Mouse (Mus musculus): Measurements from ENCODE around the gene Agpat3. TPM values are rescaled to one million over a fixed set of nuclear protein-coding genes. Genes with fewer than 3 reads are reported as not detected.
A peak's percentile ranks its signal among the peaks of the same experiment; 100 is the strongest.

The Agpat3 gene
- total RNA-seq, 2 experiments from 2014 or later, result 247 to 258 TPM

DNA sequence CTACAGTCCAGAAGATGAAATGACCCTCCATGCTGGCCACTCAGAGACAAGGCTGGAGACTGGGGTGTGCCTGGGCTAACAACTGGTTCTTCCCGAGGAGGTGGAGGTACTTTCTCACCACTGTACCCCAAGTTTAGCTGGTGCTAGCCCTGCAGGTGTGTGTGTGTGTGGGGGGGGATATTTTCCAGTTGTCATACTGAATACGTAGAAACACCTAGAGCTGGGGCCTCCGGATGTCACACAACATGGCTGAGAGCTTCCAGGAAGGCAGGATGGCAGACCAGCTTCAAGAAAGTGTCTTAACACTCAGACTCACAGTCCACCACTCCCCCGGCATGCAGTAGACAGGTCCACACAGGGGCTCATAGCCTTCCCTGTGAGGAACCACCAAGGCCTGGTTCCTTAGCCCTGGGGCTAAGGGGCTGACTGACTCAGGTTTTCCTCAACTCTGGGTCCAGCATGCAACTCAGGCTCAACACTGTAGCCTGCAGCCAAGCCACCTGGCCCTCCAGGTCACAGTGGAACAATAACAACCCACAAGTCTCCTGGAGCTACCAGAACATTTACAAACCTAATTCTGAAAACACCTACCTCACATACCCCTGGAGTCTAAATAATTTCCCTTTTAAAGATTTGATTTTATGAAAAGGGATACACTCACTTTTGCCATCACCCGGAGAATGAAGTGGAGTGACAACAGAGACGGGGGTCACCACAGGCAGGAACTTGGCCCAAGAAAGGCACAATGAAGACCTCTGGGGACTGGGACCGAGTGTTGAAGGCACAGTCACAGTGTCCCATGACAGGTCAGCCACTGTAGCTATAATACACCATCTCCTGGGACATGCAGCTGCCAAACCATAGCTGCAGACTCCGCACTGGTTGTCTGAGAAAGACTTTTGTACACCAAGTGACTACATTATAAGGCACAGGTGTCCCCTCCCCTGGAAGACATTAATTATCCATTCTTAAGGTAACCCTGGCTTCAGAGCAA, 53.3 kb downstream of the Agpat3 start:
- DNase-seq (ENCODE audit: low spot score in 2 of 2), result no peak

DNA sequence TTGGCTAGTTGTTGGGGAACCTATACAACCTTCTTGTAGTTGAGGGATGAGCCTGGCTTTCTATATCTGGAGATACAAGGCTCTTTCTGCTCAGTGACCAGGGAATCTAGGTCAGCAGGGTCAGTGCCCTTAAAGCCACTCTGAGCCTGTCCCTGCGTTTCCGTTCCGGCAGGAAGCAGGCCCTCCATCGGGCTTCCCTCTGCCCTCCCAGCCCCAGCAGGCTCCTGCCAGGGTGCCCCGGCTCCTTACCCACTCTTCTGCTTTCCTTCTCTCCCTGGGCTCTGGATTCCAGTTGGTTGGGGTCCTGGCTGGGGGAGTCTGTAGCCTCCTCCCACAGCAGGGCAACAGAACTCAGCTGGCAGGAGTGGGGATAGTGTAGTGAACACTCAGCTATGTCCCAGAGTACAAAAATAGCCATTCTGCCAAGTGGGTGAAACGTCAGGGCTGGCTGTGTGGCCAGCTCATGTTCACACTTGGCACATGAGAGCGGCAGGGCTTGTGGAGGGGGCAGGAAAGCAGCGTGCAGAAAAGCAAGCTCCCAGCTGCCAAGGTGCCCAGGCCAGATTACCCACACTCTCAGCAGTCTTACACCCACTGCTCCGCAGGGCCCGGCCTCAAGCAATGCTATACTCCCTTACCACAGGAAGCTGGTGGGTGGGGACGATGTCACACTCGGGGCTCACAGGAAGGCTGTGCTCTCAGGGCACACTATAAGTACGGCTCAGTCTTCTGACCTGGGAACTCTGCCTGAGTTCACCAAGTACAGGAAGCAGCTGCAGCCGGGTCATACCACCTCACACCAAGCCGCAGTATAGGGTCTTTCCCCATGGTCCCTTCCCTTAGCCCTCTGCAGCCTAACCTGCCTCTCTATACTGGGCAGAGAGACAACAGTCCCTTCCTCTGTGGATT, 54.5 kb downstream of the Agpat3 start:
- DNase-seq (ENCODE audit: low spot score in 2 of 2), result peak; percentile 63 to 64

DNA sequence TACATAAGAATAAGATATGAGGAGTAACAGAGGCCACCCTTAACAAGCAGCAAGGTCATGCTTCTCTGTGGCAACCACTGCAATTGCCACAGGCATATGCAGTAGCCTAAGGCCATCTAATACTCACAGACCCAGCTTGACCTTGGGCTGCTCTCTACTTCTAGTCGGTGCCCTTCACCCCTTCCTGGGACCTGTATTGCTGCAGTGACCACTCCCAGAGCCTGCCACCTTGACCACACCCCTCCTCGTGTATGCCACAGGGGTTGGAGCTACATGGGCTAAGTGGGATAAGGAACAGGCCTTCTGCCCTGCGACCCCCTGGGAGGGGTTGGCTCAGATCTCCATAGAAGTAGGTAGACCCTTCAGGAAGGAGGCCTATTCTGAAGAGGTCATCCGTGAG, 55.3 kb downstream of the Agpat3 start:
- no peak for DNase-seq (ENCODE audit: low spot score in 2 of 2)

DNA sequence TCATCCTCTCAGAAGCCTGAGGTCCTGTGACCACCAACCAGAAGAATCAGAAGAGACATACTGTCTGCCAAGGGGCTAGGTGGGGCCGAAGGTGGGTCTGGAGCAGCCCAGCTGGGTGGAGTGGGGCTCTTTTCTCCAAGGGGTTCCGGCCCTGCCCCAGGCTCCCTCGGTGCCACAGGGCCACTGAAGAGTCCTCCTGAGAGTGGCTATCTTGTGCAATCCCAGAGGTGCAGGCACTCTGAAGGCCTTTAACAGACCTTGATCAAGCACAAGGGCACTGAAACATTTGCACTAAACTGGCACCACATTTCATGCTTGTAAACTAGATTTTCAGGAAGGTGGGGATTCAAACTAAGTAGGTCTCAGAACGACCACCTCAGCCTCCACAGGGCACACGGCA, 55.9 kb downstream of the Agpat3 start:
- no peak for DNase-seq (ENCODE audit: low spot score in 2 of 2)

DNA sequence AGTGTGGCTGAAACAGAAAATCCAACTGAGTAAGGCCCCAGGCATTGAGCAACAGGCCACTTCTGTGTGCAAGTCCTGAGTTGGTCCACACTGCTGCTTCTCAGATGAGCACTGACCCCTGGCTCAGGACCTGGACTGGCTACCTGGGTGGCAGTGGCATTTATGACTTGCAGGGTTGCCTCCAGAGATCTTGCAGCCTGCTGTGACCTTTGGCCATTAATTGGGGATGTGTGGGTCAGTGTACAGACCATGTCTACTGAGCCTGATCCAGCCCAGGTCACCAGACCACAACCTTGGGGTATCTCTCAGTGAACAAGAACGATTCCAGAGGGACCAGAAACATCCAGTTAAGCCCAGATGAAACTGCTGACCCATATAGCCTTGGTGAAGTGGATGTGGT, 58.7 kb downstream of the Agpat3 start:
- DNase-seq (ENCODE audit: low spot score in 2 of 2), result no peak

DNA sequence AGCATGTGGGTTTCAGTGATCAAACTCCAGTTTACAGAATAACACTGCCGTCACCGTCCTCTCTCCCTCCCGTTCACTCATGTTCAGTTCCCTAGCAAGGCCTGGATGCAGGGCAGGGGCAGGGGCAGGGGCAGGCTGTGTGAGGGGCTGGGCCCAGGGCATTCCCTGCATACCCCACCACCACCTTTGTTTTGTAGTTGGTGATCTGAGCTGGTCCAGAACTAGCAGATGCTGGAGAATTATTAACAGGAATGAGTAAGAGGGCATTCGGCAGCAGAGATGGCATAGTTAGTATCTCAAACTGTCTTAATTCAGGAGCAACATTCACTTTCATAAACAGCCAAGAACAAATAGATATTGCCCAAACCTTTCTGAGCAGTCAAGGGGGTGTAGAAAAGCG, 59.9 kb downstream of the Agpat3 start:
- DNase-seq (ENCODE audit: low spot score in 2 of 2), result no peak

DNA sequence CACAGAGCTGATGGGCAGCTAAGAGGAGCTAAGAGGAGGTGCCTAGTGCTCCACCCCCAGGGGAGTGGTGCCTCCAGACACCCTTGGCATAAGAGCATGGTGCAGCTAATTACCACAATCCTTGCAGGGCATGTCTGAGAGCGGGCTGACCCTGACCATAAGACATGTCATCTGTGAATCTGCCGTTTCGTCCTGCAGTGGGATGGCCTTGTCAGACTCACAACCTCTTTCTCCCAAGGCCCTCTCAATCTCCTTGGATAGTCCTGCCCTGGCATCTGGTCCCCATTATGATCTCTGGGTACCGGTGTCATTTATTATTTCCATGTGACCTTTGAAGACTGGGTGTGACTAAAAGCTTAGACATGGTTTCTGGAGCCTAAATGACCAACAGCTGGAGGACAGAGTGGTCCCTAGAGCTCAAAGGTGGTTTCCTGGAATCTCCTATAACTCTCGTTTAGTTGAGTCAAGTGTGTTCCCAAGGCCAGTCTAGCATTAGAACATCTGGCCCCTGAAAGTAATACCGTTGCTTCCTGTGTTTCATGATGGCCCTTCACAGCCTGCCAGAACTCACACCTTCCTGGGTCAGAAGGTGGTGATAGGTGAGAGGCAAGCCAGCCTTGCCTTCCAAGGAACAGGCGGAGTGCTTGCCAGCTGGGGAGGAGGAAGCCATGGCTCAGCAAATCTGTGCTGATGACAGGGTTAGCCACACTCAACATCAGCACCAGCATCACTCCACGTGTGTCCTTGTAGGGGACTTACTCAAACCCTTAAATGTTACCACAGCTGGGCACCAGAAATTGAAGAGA, 61.4 kb downstream of the Agpat3 start:
- DNase-seq (ENCODE audit: low spot score in 2 of 2), result no peak

DNA sequence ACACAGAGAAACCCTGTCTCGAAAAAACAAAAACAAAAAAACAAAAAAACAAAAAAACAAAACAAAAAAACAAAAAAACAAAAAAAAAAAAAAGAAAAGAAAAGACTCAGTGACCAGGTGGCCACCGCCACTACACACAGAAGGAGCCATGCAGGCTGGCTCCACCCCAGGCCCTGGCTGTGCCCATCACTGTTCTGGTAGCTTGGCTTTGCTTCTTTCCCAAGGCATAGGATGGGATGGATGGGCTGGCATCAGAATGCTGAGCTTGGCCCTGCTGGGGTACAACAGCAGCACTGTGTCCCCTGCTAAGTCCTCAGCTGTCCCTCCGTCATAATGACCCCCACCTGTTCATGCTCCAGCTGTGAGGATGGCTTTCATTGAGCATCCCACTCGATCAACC, 63.4 kb downstream of the Agpat3 start:
- no peak for DNase-seq (ENCODE audit: low spot score in 2 of 2)

DNA sequence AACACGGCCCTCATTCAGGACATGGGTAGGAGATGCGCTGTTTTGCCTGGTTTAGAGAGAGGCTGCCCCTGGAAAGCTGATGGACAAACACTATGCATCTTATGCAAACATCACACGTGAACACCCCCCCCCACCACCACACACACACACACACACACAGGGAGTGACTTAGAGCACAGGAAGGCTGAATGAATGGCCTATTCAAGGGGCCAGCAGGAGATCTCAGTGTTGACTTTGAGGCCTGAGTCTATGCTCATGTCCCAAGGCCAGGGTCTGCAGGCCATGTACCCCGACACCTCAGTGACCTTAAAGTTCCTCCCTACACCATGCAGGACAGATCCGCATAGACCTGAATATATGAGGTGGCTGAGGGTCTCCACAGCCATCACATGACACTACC, 64.2 kb downstream of the Agpat3 start:
- no peak for DNase-seq (ENCODE audit: low spot score in 2 of 2)

DNA sequence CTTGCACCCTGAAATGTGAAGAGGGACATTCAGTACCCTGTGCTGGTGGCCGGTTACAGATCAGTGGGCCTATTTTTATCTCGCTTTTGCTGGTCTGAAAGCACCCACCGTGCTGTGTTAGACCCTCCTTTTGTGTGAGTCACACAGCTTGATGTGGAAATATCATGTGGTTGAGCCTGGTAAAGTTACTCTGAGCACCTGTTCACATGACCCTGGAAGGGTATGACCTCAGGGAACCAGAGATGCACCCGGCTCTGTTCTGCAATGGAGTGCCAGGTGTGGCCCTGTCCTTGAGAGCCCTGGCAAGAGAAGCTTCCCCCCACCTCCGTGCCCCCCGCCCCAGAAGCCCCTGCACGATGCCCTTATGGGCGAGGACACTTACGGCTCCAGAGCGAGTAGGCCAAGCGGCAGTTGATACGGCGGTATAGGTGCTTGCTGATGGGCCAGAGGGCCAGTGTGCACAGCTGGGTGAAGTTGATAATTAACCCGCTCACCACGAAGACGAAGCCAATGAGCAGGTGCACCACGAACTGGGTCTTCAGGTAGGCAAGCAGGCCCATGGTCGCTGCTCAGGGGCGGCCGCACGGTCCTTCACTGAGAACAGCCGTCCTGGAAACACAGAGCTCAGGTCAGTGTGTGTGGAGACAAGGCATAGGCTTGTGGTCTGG, 64.7 kb downstream of the Agpat3 start:
- no peak for DNase-seq (ENCODE audit: low spot score in 2 of 2)

DNA sequence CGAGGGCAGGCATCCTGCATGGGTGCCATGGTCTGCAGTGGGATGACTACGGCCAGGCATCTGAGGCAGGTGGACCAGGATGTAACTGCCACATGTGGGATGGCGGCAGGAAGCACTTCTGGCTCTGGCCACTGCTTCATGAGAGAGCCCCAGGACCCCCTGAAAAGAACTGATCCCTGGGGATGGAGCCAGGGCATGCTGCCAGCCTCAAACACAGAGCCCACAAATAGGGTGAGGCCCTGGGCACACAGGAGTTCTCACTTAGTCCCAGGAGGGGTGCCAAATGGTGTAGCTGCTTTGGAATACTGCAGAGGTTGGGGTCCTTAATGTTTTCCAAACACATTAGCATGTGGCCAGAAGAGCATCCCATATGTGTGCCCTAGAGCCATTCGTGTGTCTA, 66.3 kb downstream of the Agpat3 start:
- DNase-seq (ENCODE audit: low spot score in 2 of 2), result peak; percentile 23 to 45

DNA sequence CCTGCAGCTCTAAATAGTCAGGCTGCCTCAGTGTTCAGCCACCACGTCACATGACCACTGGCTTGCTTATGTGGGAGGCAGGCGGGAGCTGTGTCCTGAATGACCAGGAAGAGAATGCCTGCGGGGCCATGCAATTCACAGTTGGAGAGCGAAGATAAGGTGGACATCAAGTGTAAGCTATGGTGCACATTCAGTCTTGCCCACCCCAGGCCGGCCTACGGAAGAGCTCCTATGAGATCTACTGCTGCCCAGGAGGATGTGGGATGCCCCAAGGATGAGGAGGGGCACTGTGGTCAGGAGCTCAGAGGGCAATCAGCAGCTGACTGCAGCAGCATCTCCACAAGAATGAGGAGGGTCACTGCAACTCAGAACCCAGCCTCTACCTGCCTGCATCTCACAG, 66.9 kb downstream of the Agpat3 start:
- no peak for DNase-seq (ENCODE audit: low spot score in 2 of 2)

DNA sequence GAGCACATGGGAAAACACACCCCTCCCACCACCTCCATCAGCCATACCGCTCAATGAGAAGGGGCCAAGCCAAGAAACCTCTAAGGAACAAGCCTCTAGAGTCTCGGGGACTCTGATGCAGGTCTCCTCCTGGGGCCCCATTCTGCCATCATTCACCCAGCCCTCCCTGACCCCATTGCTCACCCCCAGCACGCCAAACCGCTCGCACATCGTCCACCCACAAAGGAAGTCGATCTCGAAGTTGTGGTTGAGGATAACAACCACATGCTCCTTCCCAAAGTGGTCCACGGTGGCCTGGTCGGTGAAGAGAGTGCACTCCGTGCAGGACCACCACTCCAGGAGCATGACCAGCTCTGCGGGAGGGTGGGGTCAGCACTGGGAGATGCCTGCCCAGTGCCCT, 67.5 kb downstream of the Agpat3 start:
- DNase-seq (ENCODE audit: low spot score in 2 of 2), result no peak

DNA sequence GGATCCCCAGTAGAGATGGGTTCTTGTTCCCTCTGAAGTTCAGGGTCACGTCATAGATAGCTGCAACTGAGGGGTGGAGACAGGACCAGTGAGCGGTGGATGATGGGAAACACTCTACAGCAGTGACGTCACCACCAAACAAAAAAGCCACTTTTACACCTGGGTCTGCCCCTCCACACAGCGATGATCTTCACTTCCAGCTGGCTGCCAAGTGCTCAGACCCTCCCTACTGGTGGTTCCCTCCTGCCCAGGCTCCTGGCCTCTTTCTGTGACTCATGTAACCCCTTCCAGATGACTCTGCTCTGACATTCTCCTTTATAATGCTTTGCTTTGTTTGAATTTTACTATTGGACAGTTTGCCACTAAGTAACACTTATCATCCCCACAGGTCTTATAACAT, 69.9 kb downstream of the Agpat3 start:
- DNase-seq (ENCODE audit: low spot score in 2 of 2), result no peak

DNA sequence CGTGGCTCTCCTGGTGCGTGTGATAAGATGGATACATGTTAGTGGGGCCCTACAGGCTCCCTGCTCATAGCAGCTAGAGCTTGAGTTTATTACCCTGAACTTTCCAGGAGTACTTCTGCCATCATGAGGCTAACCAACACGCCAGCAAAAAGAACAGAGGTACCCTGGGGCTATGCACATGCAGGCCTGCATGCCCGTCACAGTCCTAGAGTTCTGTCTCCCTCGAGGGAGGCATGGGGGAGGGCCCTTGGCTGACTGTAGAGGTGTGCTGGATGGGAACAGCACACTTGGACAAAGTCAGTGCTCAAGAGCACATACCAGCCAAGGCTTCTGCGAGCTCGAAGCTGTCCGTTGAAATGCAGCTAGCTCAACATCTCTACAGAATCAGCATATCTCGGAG, 71.8 kb downstream of the Agpat3 start:
- no peak for DNase-seq (ENCODE audit: low spot score in 2 of 2)

DNA sequence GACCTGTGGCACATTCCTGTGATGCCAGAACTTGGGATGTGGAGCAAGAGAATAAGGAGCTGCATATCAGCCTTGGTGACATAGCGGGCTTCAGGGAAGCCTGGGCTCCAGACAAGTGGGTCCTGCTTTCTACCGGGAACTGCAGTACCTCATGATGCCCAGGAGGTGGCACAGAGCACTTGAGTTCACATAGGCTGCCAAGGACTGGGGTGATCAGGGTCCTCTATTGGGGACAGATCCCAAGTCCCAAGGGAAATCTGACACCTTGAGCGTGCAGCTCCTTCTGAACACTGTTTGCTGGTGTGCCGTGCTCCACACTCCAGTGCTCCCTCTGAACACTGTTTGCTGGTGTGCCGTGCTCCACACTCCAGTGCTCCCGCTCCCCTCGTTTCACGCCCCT, 73.1 kb downstream of the Agpat3 start:
- DNase-seq (ENCODE audit: low spot score in 2 of 2), result peak; percentile 58 to 68

DNA sequence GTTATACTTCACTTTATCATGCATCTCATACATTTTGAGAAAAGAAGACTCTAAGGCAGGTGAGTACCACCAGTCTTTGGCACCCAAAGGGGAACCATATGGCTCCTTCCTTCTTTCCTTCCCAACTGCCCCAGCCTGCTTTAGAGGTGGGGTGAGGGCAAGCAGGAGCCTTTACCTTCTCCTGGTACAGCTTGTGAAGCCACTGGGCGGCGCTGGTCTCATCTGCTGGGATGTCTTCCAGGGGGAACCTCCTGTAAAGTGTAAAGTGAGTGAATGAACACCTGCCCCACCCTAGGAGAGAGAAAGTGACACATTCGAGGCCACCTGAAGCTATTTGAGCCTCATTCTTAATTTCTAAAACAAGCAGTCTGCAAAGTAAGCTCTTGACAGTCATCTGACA, 74.5 kb downstream of the Agpat3 start:
- DNase-seq (ENCODE audit: low spot score in 2 of 2), result no peak

DNA sequence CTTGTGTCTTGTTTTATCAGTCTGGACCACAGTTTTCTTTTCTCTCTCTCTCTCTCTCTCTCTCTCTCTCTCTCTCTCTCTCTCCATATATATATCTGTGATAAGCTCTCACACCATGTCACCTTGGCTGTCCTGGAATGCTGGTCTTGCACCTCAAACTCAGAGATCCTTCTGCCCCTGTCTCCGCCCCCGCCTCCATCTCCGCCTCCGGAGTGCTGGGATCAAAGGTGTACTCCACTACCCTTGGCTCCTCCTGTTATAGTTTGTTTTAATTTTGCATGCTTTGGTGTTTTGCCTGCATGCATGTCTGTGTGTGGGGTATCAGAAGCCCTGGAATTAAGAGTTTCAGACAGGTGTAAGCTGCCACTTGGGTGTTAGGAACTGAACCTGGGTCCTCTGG, 76.0 kb downstream of the Agpat3 start:
- DNase-seq (ENCODE audit: low spot score in 2 of 2), result no peak

DNA sequence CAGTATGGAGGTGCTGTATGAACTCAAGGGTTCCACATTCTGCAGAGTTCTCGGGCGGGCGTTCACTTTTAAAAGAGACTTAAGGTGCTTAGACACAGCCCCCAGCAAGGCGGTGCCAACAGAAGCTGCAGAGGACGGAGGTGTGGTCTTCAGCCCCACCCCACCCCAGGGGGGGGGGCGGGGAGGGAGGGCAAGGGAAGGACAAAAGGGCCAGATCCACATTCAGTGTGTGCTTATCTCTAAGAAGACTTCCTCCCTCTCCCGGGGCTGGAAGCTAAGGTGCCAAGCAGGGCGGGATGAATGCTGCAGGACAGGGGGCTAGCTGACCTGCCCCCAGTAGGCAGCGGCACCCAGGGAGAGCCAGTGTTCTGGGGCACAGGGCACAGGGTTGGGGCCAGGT, 79.4 kb downstream of the Agpat3 start:
- DNase-seq (ENCODE audit: low spot score in 2 of 2), result no peak

DNA sequence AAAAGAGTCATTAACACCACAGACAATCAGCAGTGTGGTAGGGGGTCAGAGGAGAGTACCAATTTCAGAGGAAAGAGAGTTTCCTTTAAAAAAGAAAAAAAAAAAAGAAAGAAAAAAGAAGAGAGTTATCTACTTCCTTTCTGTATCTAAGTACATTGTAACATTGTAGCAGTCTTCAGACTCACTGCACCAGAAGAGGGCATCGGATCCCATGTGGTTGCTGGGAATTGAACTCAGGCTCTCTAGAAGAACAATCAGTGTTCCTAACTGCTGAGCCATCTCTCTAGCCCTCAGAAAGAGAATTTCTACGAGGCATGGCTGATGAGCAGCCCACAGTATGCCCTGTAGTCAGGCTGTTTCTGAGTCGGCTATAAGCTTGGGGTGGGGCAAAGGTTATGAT, 86.4 kb downstream of the Agpat3 start:
- no peak for DNase-seq (ENCODE audit: low spot score in 2 of 2)

DNA sequence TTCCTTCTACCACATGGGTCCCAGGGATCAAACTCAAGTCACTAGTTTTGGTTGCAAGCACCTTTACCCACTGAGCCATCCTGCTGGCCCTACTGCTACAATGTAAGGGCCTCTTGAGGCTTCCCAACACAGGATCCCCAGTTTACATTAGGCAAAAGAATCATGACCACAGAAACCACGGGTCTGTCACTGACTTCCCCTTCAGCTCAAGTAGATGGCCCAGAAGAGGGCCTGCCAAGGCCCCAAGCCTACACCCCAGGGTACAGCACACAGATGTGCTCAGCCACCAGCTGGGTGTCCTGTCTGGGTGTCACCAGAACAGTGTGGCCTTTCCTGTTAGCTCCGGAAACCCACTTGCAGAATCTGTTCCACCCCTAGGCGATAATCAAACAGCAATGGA, 87.6 kb downstream of the Agpat3 start:
- no peak for DNase-seq (ENCODE audit: low spot score in 2 of 2)

All from layer of hippocampus, postnatal 10 days (tissue).